Mouse (Mus musculus) left cerebral cortex, postnatal 14 days (tissue): ENCODE data around the gene Schip1. TPM values are rescaled to one million over a fixed set of nuclear protein-coding genes. Genes with fewer than 3 reads are reported as not detected.

Experiments
- DNase-seq, 2 experiments: peaks; one replicate each; pipeline ENCODE4 v3.0.0; 2021 to 2022; ENCODE audit warnings: low spot score in 2 of 2, mixed read lengths in 1 of 2
- intact Hi-C: fragments of 180-260 bp; cut with DNase I; formaldehyde crosslinking; loops from one replicate; pipeline ENCODE4 v1.15.1; 2025
- total RNA-seq, 2 experiments: library from RNA; stranded (reverse); gene quantifications; 2 replicates each; pipeline ENCODE4 v1.2.3; 2021

Schip1 gene
- total RNA-seq, 2 experiments from 2014 or later: 254 to 269 TPM

GRCm38 (mm10) chr3:68563922-68564321 is 499.3 kb downstream of the Schip1 start:
- intact Hi-C loops: no loop called here
- peak; percentile 49 to 67 for DNase-seq

DNA sequence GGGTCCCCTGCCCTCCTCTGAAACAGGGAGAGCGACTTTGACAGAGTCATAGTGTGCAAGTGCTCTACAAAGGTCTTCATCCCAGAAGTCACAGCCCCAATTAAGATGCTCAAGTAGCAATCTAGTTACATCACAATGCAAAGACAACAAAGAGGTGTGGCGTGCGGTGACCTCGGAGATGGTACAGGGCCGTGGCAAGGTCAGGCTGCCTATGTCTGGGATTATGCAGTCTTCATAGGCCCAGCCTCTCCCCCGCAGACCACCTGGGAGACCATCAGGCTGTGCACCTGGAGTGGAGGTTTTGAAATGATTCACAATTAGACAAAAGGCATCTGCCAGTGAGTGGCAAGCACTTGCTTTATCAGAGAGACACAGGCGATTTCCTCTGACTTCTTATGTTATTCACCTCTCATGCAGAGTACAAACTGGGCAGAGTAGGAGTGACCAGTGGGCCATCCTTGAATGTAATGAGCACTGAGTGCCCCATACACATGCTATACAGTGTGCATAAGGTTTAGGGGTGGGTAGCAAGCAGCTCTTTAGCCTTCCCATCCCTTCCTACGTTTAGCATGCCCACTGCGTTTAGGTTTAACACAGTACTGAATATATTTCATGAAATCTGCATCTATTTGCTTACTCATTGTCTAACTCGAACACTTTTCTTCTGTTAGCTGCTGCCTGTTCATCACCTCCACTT is 500.5 kb downstream of the Schip1 start:
- no peak for DNase-seq
- intact Hi-C loops: no loop called here

- DNase-seq: no peak
- intact Hi-C loops: no loop called here
These were observed 501.1 kb downstream of the Schip1 start for GRCm38 (mm10) chr3:68565675-68566055.

GRCm38 (mm10) chr3:68567581-68567980 is 503.0 kb downstream of the Schip1 start:
- intact Hi-C loops: no loop called here
- no peak for DNase-seq

GRCm38 (mm10) chr3:68568149-68568548 is 503.5 kb downstream of the Schip1 start:
- intact Hi-C loops: no loop called here
- DNase-seq: no peak

DNA sequence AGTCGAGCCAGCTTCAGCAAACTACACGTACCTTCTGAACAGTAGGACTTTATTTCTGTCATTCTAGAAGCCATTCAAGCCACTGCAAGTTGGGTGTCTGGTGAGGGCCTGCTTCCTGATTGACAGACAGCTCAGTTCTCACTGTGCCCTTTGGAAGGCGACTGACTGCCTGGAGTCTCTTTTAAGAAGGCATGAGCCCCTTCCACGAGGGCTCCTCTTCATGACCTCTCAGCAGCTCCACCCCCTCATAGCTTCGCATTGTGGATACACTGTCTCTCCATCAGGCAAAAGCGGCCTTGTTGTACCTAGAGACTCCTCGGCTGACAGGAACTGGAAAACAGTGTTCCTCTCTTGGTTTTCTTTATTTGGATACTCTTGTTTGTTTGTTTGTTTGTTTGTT is 504.1 kb downstream of the Schip1 start:
- no peak for DNase-seq
- intact Hi-C loops: no loop called here

- intact Hi-C loops: no loop called here
- no peak for DNase-seq
These were observed 505.7 kb downstream of the Schip1 start for GRCm38 (mm10) chr3:68570319-68570718.

DNA sequence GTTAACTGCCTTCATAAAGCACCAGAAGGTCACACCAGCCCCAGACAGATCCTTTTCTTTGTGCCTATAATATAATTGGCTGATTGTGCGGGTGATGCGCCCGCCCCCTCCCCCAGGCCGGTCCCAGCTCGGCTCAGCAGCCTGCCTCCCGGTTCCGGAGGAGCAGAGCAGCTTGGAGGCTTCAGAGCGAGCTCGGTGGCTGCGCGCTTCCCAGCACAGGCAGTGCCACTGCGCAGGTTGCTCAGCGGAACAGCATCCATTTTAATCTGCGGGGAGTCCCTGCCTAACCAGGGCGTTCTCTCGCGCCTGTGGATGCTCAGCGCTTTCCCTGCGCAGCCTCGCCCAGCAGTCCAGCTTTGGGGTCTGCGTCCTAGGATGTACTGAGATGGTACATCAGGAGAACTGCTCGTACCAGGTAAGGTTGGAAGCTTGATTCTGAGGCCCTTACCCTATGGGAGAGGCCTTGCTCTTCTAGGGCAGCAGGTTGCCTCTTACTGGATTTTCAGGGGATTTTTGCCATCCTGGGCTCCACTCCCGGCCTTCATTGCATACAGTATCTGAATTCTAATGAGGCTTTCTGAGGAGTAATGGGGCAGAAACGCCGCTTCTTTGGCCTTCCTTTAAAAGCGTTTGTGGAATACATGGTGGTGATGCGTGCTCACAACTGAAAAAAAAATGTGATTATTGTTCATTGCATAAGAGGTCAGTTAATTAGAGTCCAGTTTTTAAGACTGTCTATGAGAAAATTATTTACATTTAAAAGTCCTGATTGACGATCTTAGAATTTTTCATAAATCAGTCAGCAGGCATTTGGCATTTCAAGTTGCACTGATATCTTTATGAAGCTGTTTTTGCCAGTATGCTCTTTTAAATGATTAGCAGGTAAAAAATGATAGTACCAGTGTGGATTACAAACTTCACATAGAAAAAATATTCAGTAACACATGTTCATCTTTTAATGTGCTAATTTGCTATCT is 507.9 kb downstream of the Schip1 start:
- intact Hi-C loops: no loop called here
- peak; percentile 87 to 91 for DNase-seq

DNA sequence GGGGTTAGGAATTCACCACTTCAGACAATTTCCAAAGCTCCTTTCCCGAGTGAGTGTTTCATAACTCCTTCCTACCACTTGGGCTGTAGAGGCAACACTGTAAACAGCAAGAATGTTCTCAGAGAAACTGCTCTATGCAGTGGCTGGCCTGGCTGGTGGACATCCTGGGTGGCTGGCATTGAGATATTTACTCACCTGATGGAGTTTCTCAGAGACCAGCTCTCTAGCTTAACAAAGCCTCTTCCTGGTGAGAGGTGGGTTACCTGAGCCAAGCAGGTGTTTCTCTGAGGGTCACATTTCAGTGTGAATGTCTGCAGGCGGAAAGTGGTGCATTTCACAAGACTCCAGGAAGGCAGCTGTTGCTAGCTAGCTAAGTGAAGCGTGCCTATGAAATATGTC is 508.6 kb downstream of the Schip1 start:
- intact Hi-C loops: no loop called here
- DNase-seq: no peak

DNA sequence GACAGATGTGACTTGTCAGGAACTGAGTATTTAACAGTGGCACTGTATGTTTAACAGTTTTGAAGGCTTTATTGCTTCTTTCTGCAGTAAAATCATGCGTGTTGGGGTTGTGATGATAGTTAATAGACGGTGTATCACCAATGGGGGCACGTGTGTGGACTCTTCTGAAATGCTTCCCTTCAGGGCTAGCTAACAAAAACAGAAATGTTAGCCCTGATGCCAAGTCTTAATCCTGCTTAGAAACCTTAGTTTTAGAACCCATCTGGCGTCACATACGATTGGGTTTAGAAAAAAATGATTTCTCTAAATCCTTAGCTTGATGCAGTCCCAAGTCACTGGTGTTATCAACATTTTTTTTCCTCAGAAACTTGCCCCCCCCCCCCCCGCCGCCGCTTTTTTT is 509.5 kb downstream of the Schip1 start:
- intact Hi-C loops: no loop called here

DNA sequence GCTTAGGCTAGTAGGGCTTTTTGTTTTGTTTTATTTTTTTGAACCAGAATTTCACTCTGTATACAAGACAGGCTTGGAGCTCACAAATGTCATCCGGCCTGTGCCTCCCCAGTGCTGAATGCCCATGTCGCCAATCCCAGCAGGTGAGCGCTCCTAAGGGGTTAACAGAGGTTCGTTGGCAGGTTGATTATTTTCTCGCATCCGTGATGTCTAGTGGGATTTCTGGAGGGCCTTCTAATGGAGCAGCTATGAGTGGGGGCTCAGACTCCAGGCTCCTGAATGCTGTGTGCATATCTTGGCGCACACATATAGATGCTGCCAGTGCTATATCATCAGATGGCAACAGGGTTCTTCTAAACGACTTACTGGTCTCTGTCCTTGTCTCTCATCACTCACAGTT is 510.0 kb downstream of the Schip1 start:
- DNase-seq: no peak

More for the DNA sequence above, 509.5 kb downstream of the Schip1 start:
- no peak for DNase-seq

GRCm38 (mm10) chr3:68575636-68576340 is 511.2 kb downstream of the Schip1 start:
- DNase-seq: no peak
- intact Hi-C loops: loop anchor here (2.0 kb wide), 1 partner anchor 27 kb away; no protein-coding TSS in a partner anchor

More for the DNA sequence above, 510.0 kb downstream of the Schip1 start:
- intact Hi-C loops: no loop called here

DNA sequence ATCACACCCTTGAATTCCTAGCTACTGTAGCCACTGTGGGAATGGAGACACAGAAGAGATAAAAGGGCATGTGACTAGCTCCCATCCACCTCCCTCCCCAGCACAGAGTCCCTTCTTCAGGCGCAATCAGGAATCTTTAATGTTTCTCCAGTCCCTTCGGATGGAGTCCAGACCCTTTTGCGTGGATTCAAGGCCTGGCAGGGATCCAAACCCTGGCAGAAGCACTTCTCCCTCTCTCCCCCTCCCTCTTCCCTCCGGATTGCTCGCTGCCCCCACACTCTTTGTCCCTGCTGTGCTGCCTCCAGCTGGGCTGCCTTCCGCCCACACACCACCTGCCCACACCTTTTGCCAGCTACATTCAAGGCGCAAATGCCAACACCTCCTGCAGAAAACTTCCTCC is 511.8 kb downstream of the Schip1 start:
- intact Hi-C loops: loop anchor here (2.0 kb wide), 1 partner anchor 26 kb away; no protein-coding TSS in a partner anchor
- DNase-seq: peak; percentile 89 to 91

GRCm38 (mm10) chr3:68576948-68577347 is 512.3 kb downstream of the Schip1 start:
- no peak for DNase-seq
- intact Hi-C loops: loop anchor here (2.0 kb wide), 1 partner anchor 26 kb away; no protein-coding TSS in a partner anchor

DNA sequence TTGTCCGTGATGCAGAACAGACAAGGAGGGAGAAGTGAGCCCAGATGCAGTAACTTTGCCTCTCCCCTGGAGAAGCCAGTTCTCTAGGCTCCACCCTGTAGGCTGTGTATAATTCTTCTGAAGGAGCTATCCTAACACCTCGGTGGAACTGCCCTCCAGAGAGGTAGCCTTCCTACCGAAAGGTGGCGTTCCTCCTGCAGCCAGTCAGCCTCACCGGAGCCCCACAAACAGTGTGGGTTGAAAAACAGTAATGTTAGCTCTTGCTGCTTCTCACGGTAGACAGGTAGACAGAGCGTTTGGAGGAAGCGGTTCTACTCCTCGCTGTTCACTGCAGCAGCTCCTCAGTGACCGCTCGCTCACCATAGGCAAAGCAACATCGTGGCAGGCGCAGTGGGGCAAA is 517.0 kb downstream of the Schip1 start:
- no peak for DNase-seq
- intact Hi-C loops: no loop called here

- DNase-seq: no peak
These were observed 517.6 kb downstream of the Schip1 start for GRCm38 (mm10) chr3:68582103-68582740.

GRCm38 (mm10) chr3:68583031-68583693 is 518.6 kb downstream of the Schip1 start:
- intact Hi-C loops: no loop called here
- no peak for DNase-seq

More at GRCm38 (mm10) chr3:68582103-68582740, 517.6 kb downstream of the Schip1 start:
- intact Hi-C loops: no loop called here

GRCm38 (mm10) chr3:68583771-68584511 is 519.3 kb downstream of the Schip1 start:
- intact Hi-C loops: no loop called here
- DNase-seq: no peak
